Mouse (Mus musculus): ENCODE data around the gene Gm49322. TPM values are rescaled to one million over a fixed set of nuclear protein-coding genes. Genes with fewer than 3 reads are reported as not detected.
A peak's percentile ranks its signal among the peaks of the same experiment; 100 is the strongest.

Gm49322 gene
- polyA plus RNA-seq, 1 experiment = 2.4 TPM

- peak overlapping the region; percentile 74 for H3K27ac ChIP-seq (ENCODE audit: control insufficient read depth, insufficient read depth, low read depth, low read length, poor library complexity)
- TF ChIP-seq POLR2A (IDR thresholded peaks at IDR 0.05; ENCODE audit: borderline replicate concordance, control insufficient read depth, low read depth, low read length) (no peak), CTCF (IDR thresholded peaks at IDR 0.05; ENCODE audit: control insufficient read depth, insufficient read depth, low read length) (no peak)
- 38% methylated on average over 10 of the region's 10 CpGs for WGBS
- peaks cover 14% of the 10 kb centered on the region for H3K4me1 ChIP-seq (ENCODE audit: control insufficient read depth, insufficient read depth, low read length)
- peak overlapping the region; percentile 69 for H3K4me3 ChIP-seq (replicated peaks; ENCODE audit: control insufficient read depth, low read depth, low read length)
These were observed 35.4 kb upstream of the Gm49322 start for GRCm38 (mm10) chr10:80570419-80570818.

- Histone ChIP-seq H3K4me3 (replicated peaks; ENCODE audit: control insufficient read depth, low read depth, low read length) (peak overlapping the region; percentile 49), H3K4me1 (ENCODE audit: control insufficient read depth, insufficient read depth, low read length) (peaks cover 15% of the 10 kb centered on the region), H3K27ac (ENCODE audit: control insufficient read depth, insufficient read depth, low read depth, low read length, poor library complexity) (peak overlapping the region; percentile 74)
- TF ChIP-seq CTCF (IDR thresholded peaks at IDR 0.05; ENCODE audit: control insufficient read depth, insufficient read depth, low read length) (0 out of 2 replicates have a peak, but pooled peaks have one; percentile 0), POLR2A (IDR thresholded peaks at IDR 0.05; ENCODE audit: borderline replicate concordance, control insufficient read depth, low read depth, low read length) (peak; percentile 37; the same call in 1 of the 2 replicates)
- WGBS = 8% methylated on average over 29 of the region's 30 CpGs
These were observed 34.7 kb upstream of the Gm49322 start for GRCm38 (mm10) chr10:80570871-80571836.

- no peak for TF ChIP-seq POLR2A (IDR thresholded peaks at IDR 0.05; ENCODE audit: borderline replicate concordance, control insufficient read depth, low read depth, low read length)
- TF ChIP-seq CTCF (IDR thresholded peaks at IDR 0.05; ENCODE audit: control insufficient read depth, insufficient read depth, low read length) = no peak
- WGBS = 70% methylated on average over 2 of the region's 2 CpGs
- Histone ChIP-seq H3K4me3 (replicated peaks; ENCODE audit: control insufficient read depth, low read depth, low read length) (no peak overlapping the region), H3K4me1 (ENCODE audit: control insufficient read depth, insufficient read depth, low read length) (peaks cover 15% of the 10 kb centered on the region), H3K27ac (ENCODE audit: control insufficient read depth, insufficient read depth, low read depth, low read length, poor library complexity) (peak overlapping the region; percentile 74)
These were observed 33.3 kb upstream of the Gm49322 start for GRCm38 (mm10) chr10:80572477-80572876.

GRCm38 (mm10) chr10:80573944-80574343 lies 31.9 kb upstream of the Gm49322 start:
- Histone ChIP-seq H3K27ac (ENCODE audit: control insufficient read depth, insufficient read depth, low read depth, low read length, poor library complexity) (peak overlapping the region; percentile 24), H3K4me3 (replicated peaks; ENCODE audit: control insufficient read depth, low read depth, low read length) (no peak overlapping the region), H3K4me1 (ENCODE audit: control insufficient read depth, insufficient read depth, low read length) (peaks cover 17% of the 10 kb centered on the region)
- WGBS = 79% methylated on average over 9 of the region's 9 CpGs
- no peak for TF ChIP-seq CTCF (IDR thresholded peaks at IDR 0.05; ENCODE audit: control insufficient read depth, insufficient read depth, low read length)
- no peak for TF ChIP-seq POLR2A (IDR thresholded peaks at IDR 0.05; ENCODE audit: borderline replicate concordance, control insufficient read depth, low read depth, low read length)

- no peak overlapping the region for H3K27ac ChIP-seq (ENCODE audit: control insufficient read depth, insufficient read depth, low read depth, low read length, poor library complexity)
- TF ChIP-seq POLR2A (IDR thresholded peaks at IDR 0.05; ENCODE audit: borderline replicate concordance, control insufficient read depth, low read depth, low read length) (no peak), CTCF (IDR thresholded peaks at IDR 0.05; ENCODE audit: control insufficient read depth, insufficient read depth, low read length) (no peak)
- H3K4me1 ChIP-seq (ENCODE audit: control insufficient read depth, insufficient read depth, low read length) = peaks cover 17% of the 10 kb centered on the region
- H3K4me3 ChIP-seq (replicated peaks; ENCODE audit: control insufficient read depth, low read depth, low read length) = no peak overlapping the region
- WGBS = 71% methylated on average over 3 of the region's 3 CpGs
These were observed 30.9 kb upstream of the Gm49322 start for GRCm38 (mm10) chr10:80574896-80575295.

- TF ChIP-seq POLR2A (IDR thresholded peaks at IDR 0.05; ENCODE audit: borderline replicate concordance, control insufficient read depth, low read depth, low read length) = no peak
- TF ChIP-seq CTCF (IDR thresholded peaks at IDR 0.05; ENCODE audit: control insufficient read depth, insufficient read depth, low read length) = no peak
- H3K4me1 ChIP-seq (ENCODE audit: control insufficient read depth, insufficient read depth, low read length) = peaks cover 15% of the 10 kb centered on the region
- H3K4me3 ChIP-seq (replicated peaks; ENCODE audit: control insufficient read depth, low read depth, low read length) = peak overlapping the region; percentile 86
- H3K27ac ChIP-seq (ENCODE audit: control insufficient read depth, insufficient read depth, low read depth, low read length, poor library complexity) = no peak overlapping the region; the same call in 1 of the 2 replicates
- 11% methylated on average over 17 of the region's 17 CpGs for WGBS
These were observed 29.9 kb upstream of the Gm49322 start for GRCm38 (mm10) chr10:80575925-80576324.

GRCm38 (mm10) chr10:80576351-80577194 lies 29.2 kb upstream of the Gm49322 start:
- Histone ChIP-seq H3K27ac (ENCODE audit: control insufficient read depth, insufficient read depth, low read depth, low read length, poor library complexity) (peak overlapping the region; percentile 93), H3K4me1 (ENCODE audit: control insufficient read depth, insufficient read depth, low read length) (peaks cover 13% of the 10 kb centered on the region), H3K4me3 (replicated peaks; ENCODE audit: control insufficient read depth, low read depth, low read length) (peak overlapping the region; percentile 89)
- no peak for TF ChIP-seq POLR2A (IDR thresholded peaks at IDR 0.05; ENCODE audit: borderline replicate concordance, control insufficient read depth, low read depth, low read length)
- no peak for TF ChIP-seq CTCF (IDR thresholded peaks at IDR 0.05; ENCODE audit: control insufficient read depth, insufficient read depth, low read length)
- WGBS = under 1% methylated on average over 84 of the region's 96 CpGs

Data from bone marrow, adult 2 months (tissue).